Mouse (Mus musculus): ENCODE results near the gene Parp11.

Gene Parp11

GRCm38 (mm10) chr6:127447686-127448460, 1.2 kb downstream of the Parp11 start:
- DNase-seq (ENCODE audit: low read depth in 2 of 2, low spot score in 2 of 2): no peak

- DNase-seq (ENCODE audit: low read depth in 2 of 2, low spot score in 2 of 2): no peak
Measured at GRCm38 (mm10) chr6:127448869-127449268, 2.2 kb downstream of the Parp11 start.

- DNase-seq (ENCODE audit: low read depth in 2 of 2, low spot score in 2 of 2): no peak
Measured at GRCm38 (mm10) chr6:127449531-127450422, 3.1 kb downstream of the Parp11 start.

GRCm38 (mm10) chr6:127453407-127454343, 7.0 kb downstream of the Parp11 start:
- DNase-seq (ENCODE audit: low read depth in 2 of 2, low spot score in 2 of 2): peak; percentile 91 to 96

- no peak for DNase-seq (ENCODE audit: low read depth in 2 of 2, low spot score in 2 of 2)
Measured at GRCm38 (mm10) chr6:127454344-127454707, 7.7 kb downstream of the Parp11 start.

GRCm38 (mm10) chr6:127454809-127455208, 8.2 kb downstream of the Parp11 start:
- no peak for DNase-seq (ENCODE audit: low read depth in 2 of 2, low spot score in 2 of 2)

GRCm38 (mm10) chr6:127455440-127455839, 8.8 kb downstream of the Parp11 start:
- DNase-seq (ENCODE audit: low read depth in 2 of 2, low spot score in 2 of 2): no peak

GRCm38 (mm10) chr6:127456769-127457168, 10.1 kb downstream of the Parp11 start:
- DNase-seq (ENCODE audit: low read depth in 2 of 2, low spot score in 2 of 2): no peak

GRCm38 (mm10) chr6:127459776-127460175, 13.1 kb downstream of the Parp11 start:
- DNase-seq (ENCODE audit: low read depth in 2 of 2, low spot score in 2 of 2): no peak

GRCm38 (mm10) chr6:127461491-127461890, 14.9 kb downstream of the Parp11 start:
- no peak for DNase-seq (ENCODE audit: low read depth in 2 of 2, low spot score in 2 of 2)

- DNase-seq (ENCODE audit: low read depth in 2 of 2, low spot score in 2 of 2): no peak
Measured at GRCm38 (mm10) chr6:127462251-127462650, 15.6 kb downstream of the Parp11 start.

GRCm38 (mm10) chr6:127463273-127464001, 16.8 kb downstream of the Parp11 start:
- DNase-seq (ENCODE audit: low read depth in 2 of 2, low spot score in 2 of 2): no peak

GRCm38 (mm10) chr6:127464523-127464922, 17.9 kb downstream of the Parp11 start:
- no peak for DNase-seq (ENCODE audit: low read depth in 2 of 2, low spot score in 2 of 2)

GRCm38 (mm10) chr6:127466749-127467310, 20.2 kb downstream of the Parp11 start:
- no peak for DNase-seq (ENCODE audit: low read depth in 2 of 2, low spot score in 2 of 2)

GRCm38 (mm10) chr6:127472078-127472477, 25.4 kb downstream of the Parp11 start:
- DNase-seq (ENCODE audit: low read depth in 2 of 2, low spot score in 2 of 2): peak; percentile 19 to 23

- no peak for DNase-seq (ENCODE audit: low read depth in 2 of 2, low spot score in 2 of 2)
Measured at GRCm38 (mm10) chr6:127473961-127474360, 27.3 kb downstream of the Parp11 start.

GRCm38 (mm10) chr6:127475231-127475630, 28.6 kb downstream of the Parp11 start:
- no peak for DNase-seq (ENCODE audit: low read depth in 2 of 2, low spot score in 2 of 2)

- no peak for DNase-seq (ENCODE audit: low read depth in 2 of 2, low spot score in 2 of 2)
Measured at GRCm38 (mm10) chr6:127491046-127491445, 44.4 kb downstream of the Parp11 start.

- no peak for DNase-seq (ENCODE audit: low read depth in 2 of 2, low spot score in 2 of 2)
Measured at GRCm38 (mm10) chr6:127492561-127492960, 45.9 kb downstream of the Parp11 start.

GRCm38 (mm10) chr6:127493750-127494149, 47.1 kb downstream of the Parp11 start:
- no peak for DNase-seq (ENCODE audit: low read depth in 2 of 2, low spot score in 2 of 2)
